Mouse (Mus musculus): ENCODE data around the gene Alg5. TPM values are rescaled to one million over a fixed set of nuclear protein-coding genes. Genes with fewer than 3 reads are reported as not detected.

Gene Alg5
- total and polyA plus RNA-seq, 2 experiments from 2014 or later, result 10.4 to 41.3 TPM

DNA sequence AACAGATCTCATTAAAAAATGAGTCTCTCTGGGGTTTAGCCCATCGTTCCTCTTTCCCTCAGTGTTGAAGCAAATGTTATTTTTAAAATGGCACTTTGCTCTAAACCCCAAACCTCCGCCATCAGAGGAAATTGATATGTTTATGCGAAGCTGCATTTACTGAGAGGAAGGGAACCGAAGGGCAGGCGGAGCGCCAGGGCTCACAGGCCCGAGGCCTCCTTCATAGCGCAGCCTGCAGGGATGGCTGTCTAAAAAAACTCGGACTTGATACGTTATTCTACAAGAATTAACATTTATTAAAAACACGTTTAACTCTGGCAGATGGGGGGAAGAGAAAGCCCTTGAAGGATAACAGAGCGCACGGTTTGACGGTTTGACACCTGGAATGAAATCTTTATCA, 30.7 kb downstream of the Alg5 start:
- no peaks in the 10 kb centered on the region for H3K4me1 ChIP-seq (ENCODE audit: control insufficient read depth, insufficient read depth)
- WGBS, result 81% methylated on average over 14 of the region's 14 CpGs
- TF ChIP-seq CTCF (IDR thresholded peaks at IDR 0.05; ENCODE audit: low read depth) (no peak), EP300 (IDR thresholded peaks at IDR 0.05; ENCODE audit: low read depth) (no peak)
- H3K27ac ChIP-seq (ENCODE audit: low read depth), result no peak overlapping the region
- no peak overlapping the region for H3K4me3 ChIP-seq (ENCODE audit: low read depth, low read length)
- H3K27me3 ChIP-seq (ENCODE audit: control insufficient read depth, insufficient read depth, low read length), result no peaks in the 10 kb centered on the region
- no peak overlapping the region for H3K9ac ChIP-seq (replicated peaks; ENCODE audit: low read depth, low read length)
- ATAC-seq (ENCODE audit: insufficient read depth, low read depth) (no peak), DNase-seq (ENCODE audit: low spot score) (no peak)
- no peaks in the 10 kb centered on the region for H3K36me3 ChIP-seq (replicated peaks; ENCODE audit: control insufficient read depth, insufficient read depth, low read length)
- no peaks in the 10 kb centered on the region for H3K9me3 ChIP-seq (replicated peaks; ENCODE audit: control insufficient read depth, low read length)
- no peak overlapping the region for H3K4me2 ChIP-seq (ENCODE audit: low read depth, low read length)

DNA sequence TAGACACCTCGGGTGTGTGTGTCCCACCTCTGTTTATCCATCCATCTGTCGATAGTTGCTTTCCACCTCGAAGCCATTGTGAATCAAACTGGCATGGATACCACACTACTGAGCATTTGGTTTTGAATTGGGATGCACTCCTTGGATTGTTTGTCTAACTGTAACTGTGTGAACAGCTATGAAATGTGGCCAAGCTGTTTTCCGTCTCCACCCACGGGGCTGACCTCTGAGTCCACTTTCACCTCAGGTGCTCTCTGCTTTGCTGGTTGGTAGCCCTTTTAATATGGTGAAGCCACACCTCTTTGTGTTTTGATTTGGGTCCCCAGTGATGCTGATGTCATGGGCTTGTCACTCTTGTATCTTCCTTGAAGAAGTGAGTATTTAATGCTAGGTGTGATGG, 31.5 kb downstream of the Alg5 start:
- Histone ChIP-seq H3K4me1 (ENCODE audit: control insufficient read depth, insufficient read depth) (no peaks in the 10 kb centered on the region), H3K9ac (replicated peaks; ENCODE audit: low read depth, low read length) (no peak overlapping the region), H3K27me3 (ENCODE audit: control insufficient read depth, insufficient read depth, low read length) (no peaks in the 10 kb centered on the region), H3K4me3 (ENCODE audit: low read depth, low read length) (no peak overlapping the region), H3K4me2 (ENCODE audit: low read depth, low read length) (no peak overlapping the region), H3K9me3 (replicated peaks; ENCODE audit: control insufficient read depth, low read length) (no peaks in the 10 kb centered on the region), H3K27ac (ENCODE audit: low read depth) (no peak overlapping the region), H3K36me3 (replicated peaks; ENCODE audit: control insufficient read depth, insufficient read depth, low read length) (no peaks in the 10 kb centered on the region)
- 75% methylated on average over 5 of the region's 5 CpGs for WGBS
- no peak for DNase-seq (ENCODE audit: low spot score)
- no peak for TF ChIP-seq EP300 (IDR thresholded peaks at IDR 0.05; ENCODE audit: low read depth)
- no peak for TF ChIP-seq CTCF (IDR thresholded peaks at IDR 0.05; ENCODE audit: low read depth)
- no peak for ATAC-seq (ENCODE audit: insufficient read depth, low read depth)

DNA sequence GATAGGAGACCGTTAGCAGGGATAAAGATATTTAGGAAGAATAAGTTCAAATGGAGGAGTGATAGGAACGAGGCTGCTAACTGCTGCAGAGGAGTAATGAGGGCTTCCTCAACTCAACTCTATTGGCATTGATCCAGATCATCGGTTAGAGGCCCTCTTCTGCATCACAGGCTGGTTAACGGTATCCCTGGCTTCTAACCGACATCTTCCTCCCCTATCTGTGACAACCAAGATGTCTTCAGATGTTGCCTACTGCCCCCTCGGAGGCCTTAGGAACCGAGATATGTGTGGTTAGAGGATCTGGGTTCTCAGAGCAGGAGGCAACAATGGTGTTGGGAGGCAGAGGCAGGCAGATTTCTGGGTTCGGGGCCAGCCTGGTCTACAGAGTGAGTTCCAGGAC, 33.3 kb downstream of the Alg5 start:
- Histone ChIP-seq H3K36me3 (replicated peaks; ENCODE audit: control insufficient read depth, insufficient read depth, low read length) (no peaks in the 10 kb centered on the region), H3K4me1 (ENCODE audit: control insufficient read depth, insufficient read depth) (no peaks in the 10 kb centered on the region), H3K4me3 (ENCODE audit: low read depth, low read length) (no peak overlapping the region), H3K27me3 (ENCODE audit: control insufficient read depth, insufficient read depth, low read length) (no peaks in the 10 kb centered on the region), H3K9ac (replicated peaks; ENCODE audit: low read depth, low read length) (no peak overlapping the region), H3K27ac (ENCODE audit: low read depth) (no peak overlapping the region), H3K9me3 (replicated peaks; ENCODE audit: control insufficient read depth, low read length) (no peaks in the 10 kb centered on the region), H3K4me2 (ENCODE audit: low read depth, low read length) (no peak overlapping the region)
- TF ChIP-seq CTCF (IDR thresholded peaks at IDR 0.05; ENCODE audit: low read depth) (no peak), EP300 (IDR thresholded peaks at IDR 0.05; ENCODE audit: low read depth) (no peak)
- WGBS, result 80% methylated on average over 8 of the region's 8 CpGs
- DNase-seq (ENCODE audit: low spot score) (no peak), ATAC-seq (ENCODE audit: insufficient read depth, low read depth) (no peak)

DNA sequence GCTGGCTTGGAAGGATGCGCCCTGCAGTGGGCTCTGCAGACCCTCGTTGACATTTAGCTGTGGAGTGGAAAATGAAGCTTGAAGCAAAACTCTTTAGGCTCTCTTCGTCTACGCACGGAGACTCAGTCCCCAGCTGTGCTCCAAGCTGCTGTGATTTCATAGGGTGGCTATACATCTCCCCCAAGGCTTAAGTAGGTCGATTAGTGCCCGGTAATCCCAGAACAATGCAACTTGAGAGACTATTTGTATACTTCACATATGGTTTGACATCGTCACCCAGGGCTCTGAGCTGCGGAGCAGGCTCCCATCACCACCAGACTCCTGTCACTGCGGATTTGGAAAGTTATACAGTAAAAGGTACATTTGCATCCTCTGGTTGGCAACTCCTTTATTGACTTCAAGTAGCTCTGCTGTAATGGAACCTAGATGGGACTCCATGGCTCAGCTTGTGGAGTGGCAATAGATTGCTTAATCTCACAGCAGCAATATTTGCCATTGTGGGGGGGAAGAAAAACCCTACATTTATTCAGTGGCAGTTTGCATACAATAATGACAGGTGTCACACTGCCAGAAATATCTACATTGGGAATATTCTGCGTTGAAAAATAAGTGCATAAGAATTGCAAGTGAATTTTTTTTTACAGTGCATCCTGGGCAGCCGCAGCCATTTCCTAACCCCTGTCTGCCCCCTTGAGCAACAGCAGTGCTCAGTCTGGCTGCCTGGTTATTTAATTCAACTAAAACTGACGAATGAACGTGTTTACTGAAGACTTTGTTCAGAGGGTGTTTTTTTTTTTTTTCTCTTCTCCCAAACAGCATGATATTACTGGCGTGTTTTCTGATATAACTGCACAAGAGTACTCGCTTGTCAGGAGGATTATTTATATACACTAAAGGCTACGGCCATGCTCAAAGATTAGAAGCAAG, 34.3 kb downstream of the Alg5 start:
- Histone ChIP-seq H3K4me1 (ENCODE audit: control insufficient read depth, insufficient read depth) (no peaks in the 10 kb centered on the region), H3K36me3 (replicated peaks; ENCODE audit: control insufficient read depth, insufficient read depth, low read length) (no peaks in the 10 kb centered on the region), H3K9me3 (replicated peaks; ENCODE audit: control insufficient read depth, low read length) (no peaks in the 10 kb centered on the region), H3K27me3 (ENCODE audit: control insufficient read depth, insufficient read depth, low read length) (no peaks in the 10 kb centered on the region), H3K9ac (replicated peaks; ENCODE audit: low read depth, low read length) (no peak overlapping the region), H3K4me3 (ENCODE audit: low read depth, low read length) (no peak overlapping the region), H3K4me2 (ENCODE audit: low read depth, low read length) (no peak overlapping the region), H3K27ac (ENCODE audit: low read depth) (no peak overlapping the region)
- ATAC-seq (ENCODE audit: insufficient read depth, low read depth), result no peak
- no peak for TF ChIP-seq EP300 (IDR thresholded peaks at IDR 0.05; ENCODE audit: low read depth)
- no peak for TF ChIP-seq CTCF (IDR thresholded peaks at IDR 0.05; ENCODE audit: low read depth)
- DNase-seq (ENCODE audit: low spot score), result no peak
- WGBS, result 74% methylated on average over 17 of the region's 17 CpGs

DNA sequence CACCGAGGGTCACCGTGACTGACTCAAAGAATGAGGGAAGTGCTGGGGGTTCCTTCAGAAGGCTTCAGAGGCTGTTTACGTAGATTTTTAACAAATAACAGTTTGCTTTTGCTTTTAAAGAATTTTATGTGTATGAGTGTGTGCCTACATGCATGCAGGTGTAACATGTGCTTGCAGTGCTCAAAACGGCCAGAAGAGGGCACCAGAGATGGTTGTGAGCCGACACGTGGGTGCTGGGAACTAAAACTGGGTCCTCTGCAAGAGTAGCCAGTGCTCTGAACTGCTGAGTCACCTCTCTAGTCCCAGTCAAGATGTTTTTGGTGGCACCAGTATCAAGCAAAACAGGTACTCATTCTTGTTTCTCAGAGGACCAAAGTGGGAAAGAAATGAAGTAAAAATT, 38.3 kb downstream of the Alg5 start:
- no peak for ATAC-seq (ENCODE audit: insufficient read depth, low read depth)
- H3K4me2 ChIP-seq (ENCODE audit: low read depth, low read length), result no peak overlapping the region
- H3K27ac ChIP-seq (ENCODE audit: low read depth), result no peak overlapping the region
- H3K36me3 ChIP-seq (replicated peaks; ENCODE audit: control insufficient read depth, insufficient read depth, low read length), result no peaks in the 10 kb centered on the region
- no peaks in the 10 kb centered on the region for H3K27me3 ChIP-seq (ENCODE audit: control insufficient read depth, insufficient read depth, low read length)
- H3K9me3 ChIP-seq (replicated peaks; ENCODE audit: control insufficient read depth, low read length), result no peaks in the 10 kb centered on the region
- DNase-seq (ENCODE audit: low spot score), result no peak
- no peak for TF ChIP-seq CTCF (IDR thresholded peaks at IDR 0.05; ENCODE audit: low read depth)
- TF ChIP-seq EP300 (IDR thresholded peaks at IDR 0.05; ENCODE audit: low read depth), result no peak
- 82% methylated on average over 6 of the region's 6 CpGs for WGBS
- H3K4me1 ChIP-seq (ENCODE audit: control insufficient read depth, insufficient read depth), result no peaks in the 10 kb centered on the region
- H3K4me3 ChIP-seq (ENCODE audit: low read depth, low read length), result no peak overlapping the region
- H3K9ac ChIP-seq (replicated peaks; ENCODE audit: low read depth, low read length), result no peak overlapping the region

Measured in heart, postnatal 0 days (tissue).